8 mouse cellular contexts compared by ENCODE assay signal in the genomic region with DNA sequence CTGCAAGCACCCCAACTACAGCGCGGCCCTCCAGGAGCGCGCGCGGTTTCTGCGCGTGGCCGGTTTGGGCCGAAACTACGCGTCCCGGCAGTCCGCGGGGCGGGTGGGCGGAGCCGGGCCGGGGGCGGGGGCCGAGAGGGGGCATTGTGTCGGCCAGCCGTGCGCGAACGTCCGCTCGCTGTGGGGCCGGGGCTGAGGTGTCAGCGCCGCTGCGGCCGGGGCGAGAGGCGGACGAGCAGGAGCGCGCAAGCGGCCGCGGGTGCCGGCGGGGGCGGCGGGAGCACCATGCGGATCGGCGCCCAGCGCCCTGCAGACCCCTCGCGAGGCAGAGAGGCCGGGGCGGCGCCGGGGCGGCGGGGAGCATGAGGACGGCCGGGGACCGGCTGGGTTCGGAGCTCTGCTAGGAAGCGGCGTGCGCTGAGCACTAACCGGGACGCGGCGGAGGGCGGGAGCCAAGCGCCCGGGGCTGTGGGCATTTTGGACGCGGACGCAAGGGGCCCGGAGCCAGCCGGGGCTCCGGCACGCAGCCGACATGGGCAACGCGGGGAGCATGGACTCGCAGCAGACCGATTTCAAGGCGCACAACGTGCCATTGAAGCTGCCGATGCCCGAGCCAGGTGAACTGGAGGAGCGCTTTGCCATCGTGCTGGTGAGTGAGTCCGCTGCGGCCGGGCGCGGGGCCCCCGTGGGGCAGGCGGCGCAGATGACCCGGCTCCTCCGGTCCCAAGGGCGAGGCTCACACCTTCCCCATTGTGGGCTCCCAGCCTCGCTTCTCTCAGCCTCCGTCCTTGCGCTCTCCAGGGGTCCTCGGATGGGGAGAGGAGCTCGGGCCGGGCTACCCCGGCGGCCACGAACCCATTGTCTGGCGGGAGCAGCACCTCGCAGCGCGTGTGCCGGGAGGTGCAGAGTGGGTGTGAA. TPM values are rescaled to one million over a fixed set of nuclear protein-coding genes. Genes with fewer than 3 reads are reported as not detected.
DNase-seq lines count a peak whose midpoint lies in the region; ATAC-seq and TF ChIP-seq lines count a peak whose summit lies in the region.

Fmnl2 (plus strand) TSS at position 250 of the 918 bp plus-strand sequence.

- H3K4me2 ChIP-seq in hindbrain, embryonic 15.5 days = peak within 1 kb of the TSS; percentile 87

- H3K27ac ChIP-seq in gastrocnemius, adult 2 months = peak within 1 kb of the TSS; percentile 92
- peak within 1 kb of the TSS; percentile 86 for H3K27ac ChIP-seq in hindbrain, embryonic 15.5 days (replicated peaks)

- 0 out of 2 replicates have a peak, but pooled peaks have one; percentile 4 for TF ChIP-seq CTCF in gastrocnemius, adult 2 months (IDR thresholded peaks at IDR 0.05)

- ATAC-seq in hindbrain, embryonic 15.5 days (ENCODE audit: low FRiP score, low read depth) = peak; percentile 94

- H3K36me3 ChIP-seq in hindbrain, embryonic 15.5 days = no peaks in the 10 kb centered on the region

- H3K4me1 ChIP-seq in hindbrain, embryonic 15.5 days (replicated peaks) = peaks cover 42% of the 10 kb centered on the region

- DNase-seq in WW6 (ENCODE audit: low read depth, low spot score) = peak; percentile 33
- peak; percentile 77 to 84 for DNase-seq in cerebellum, postnatal 36 days
- peak; percentile 92 for DNase-seq in gastrocnemius, adult 2 months
- peak; percentile 77 to 78 for DNase-seq in layer of hippocampus, postnatal 36 days
- peak; percentile 77 for DNase-seq in lung, postnatal 14 days
- peak; percentile 55 for DNase-seq in retina, postnatal 7 days (ENCODE audit: low read depth, low spot score)
- DNase-seq in urinary bladder, adult 2 months (ENCODE audit: low spot score) = peak; percentile 60

- no peaks in the 10 kb centered on the region for H3K27me3 ChIP-seq in hindbrain, embryonic 15.5 days

- H3K4me3 ChIP-seq in gastrocnemius, adult 2 months = peak within 1 kb of the TSS; percentile 98
- H3K4me3 ChIP-seq in hindbrain, embryonic 15.5 days = peak within 1 kb of the TSS; percentile 74

- WGBS in hindbrain, embryonic 15.5 days = 0% methylated on average over 93 of the region's 114 CpGs

- H3K9ac ChIP-seq in hindbrain, embryonic 15.5 days = peak within 1 kb of the TSS; percentile 85

- intact Hi-C loops in gastrocnemius, adult 2 months (cut with DNase I) = loop anchor here (2.0 to 5.0 kb wide), 2 partner anchors 95 to 224 kb away; no protein-coding TSS in a partner anchor

- no peaks in the 10 kb centered on the region for H3K9me3 ChIP-seq in hindbrain, embryonic 15.5 days

RNA-seq across cellular contexts. Expression of gene Fmnl2, which starts in this region (rescaled TPM):
- 1 to 10 TPM; 6.0 to 7.0 TPM for total RNA-seq in gastrocnemius, adult 2 months (2021)
- polyA plus RNA-seq in hindbrain, embryonic 15.5 days (2015; fragmentation: Nextera tagmentation; extraction: Ambion mirVana) = 8.6 and 11.0 TPM in 2 replicates
- total RNA-seq in layer of hippocampus, postnatal 36 days (2021) = 10 to 100 TPM; 42.9 to 47.5 TPM
- polyA plus RNA-seq in urinary bladder, adult 2 months (2012; rRNA removed) = 17.9 and 21.4 TPM in 2 replicates

Comparison
In these comparisons a context has a peak if more than half of its experiments do, and no peak if none do; other contexts are left out.
1. Peak in every context shown above with its lines: DNase-seq, ATAC-seq, H3K4me3 ChIP-seq and H3K27ac ChIP-seq.
2. RNA of gene Fmnl2 (total RNA-seq): 42.9 to 47.5 TPM in layer of hippocampus, postnatal 36 days; 6.0 to 7.0 TPM in gastrocnemius, adult 2 months; every median in the first group is over 4 times any median in the second.
3. DNase-seq: peak in every context shown above with its lines; median percentile 92 in gastrocnemius, adult 2 months; 80 in cerebellum, postnatal 36 days; 78 in layer of hippocampus, postnatal 36 days; 77 in lung, postnatal 14 days; 60 in urinary bladder, adult 2 months; 55 in retina, postnatal 7 days; 33 in WW6.